Mouse (Mus musculus) heart, postnatal 25 days (tissue): ENCODE data around the gene Adamts10. TPM values are rescaled to one million over a fixed set of nuclear protein-coding genes. Genes with fewer than 3 reads are reported as not detected.
A peak's percentile ranks its signal among the peaks of the same experiment; 100 is the strongest.

ENCODE experiments used
- DNase-seq: peaks from one replicate; pipeline ENCODE4 v3.0.0; 2022; ENCODE audit warnings: low spot score
- intact Hi-C: fragments of 180-260 bp; cut with DNase I; formaldehyde crosslinking; loops from one replicate; pipeline ENCODE4 v1.15.1; 2025
- total RNA-seq, 2 experiments: library from RNA; stranded (reverse); gene quantifications; 2 replicates each; pipeline ENCODE4 v1.2.3; 2021

The Adamts10 gene
- 10 to 100 TPM; 20.1 to 21.7 TPM for total RNA-seq

DNA sequence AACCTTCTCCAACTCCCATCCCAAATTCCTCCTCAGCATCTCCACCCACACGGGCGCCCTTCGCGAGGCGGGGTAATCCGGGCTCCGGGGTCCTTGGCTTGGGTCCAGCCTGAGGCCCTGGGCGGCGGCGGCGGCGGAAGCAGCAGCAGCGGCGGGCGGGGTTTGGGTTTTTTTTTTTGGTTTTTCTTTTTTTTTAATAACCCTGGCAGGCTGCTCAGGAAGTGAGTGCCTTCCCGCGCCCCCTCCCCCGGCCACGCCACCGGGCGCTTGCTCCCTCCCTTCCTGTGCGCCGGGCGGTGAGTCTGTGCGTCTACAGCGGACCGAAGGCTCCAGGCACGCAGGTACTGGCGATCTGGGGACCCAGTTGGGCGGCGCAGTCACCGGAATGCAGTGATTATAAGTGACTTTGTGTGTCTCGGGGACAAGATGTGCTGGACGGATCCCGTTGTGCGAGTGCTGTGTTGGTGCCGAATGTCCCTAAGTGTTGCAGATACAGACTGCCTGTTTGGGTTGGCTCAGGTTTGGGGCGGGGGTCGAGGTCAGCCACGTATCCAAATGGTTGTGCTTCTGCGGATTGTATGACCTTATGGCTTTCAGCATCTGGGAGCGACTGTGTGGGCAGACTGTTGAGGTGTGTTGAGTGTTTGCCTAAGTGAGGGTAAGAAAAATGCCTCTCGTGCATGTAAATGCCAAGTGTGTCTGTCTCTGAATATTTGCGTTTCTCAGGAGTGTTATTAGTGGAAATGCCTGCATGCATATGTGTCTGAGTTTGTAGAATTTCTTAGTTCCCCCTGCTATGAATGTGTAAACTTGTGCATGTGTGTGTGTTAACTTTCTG is at the start of gene Adamts10:
Gene Adamts10 (plus strand): TSS at position 287 of the 838 bp plus-strand sequence.
- intact Hi-C loops, result no loop called here
- peak; percentile 75 for DNase-seq

DNA sequence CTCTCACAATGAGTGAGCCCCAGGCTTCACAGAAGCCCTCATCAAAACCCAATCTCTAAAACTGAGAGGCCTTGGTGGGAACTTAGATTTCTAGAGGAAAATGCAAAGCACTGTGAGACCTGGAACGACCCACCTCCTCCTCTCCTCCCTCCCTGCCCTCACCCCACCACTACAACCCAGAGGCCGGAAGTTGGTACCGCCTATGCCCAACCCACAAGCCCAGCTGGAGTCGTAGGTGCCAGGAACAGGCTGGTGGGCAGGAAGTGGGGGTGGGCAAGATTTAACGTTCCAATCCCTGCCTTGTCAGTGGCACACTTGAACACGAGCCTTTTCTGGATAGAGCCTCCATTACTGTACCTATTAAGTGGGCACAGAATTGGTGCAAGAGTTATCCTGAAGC is 40.0 kb upstream of the Adamts10 start:
- intact Hi-C loops, result no loop called here
- DNase-seq, result no peak

DNA sequence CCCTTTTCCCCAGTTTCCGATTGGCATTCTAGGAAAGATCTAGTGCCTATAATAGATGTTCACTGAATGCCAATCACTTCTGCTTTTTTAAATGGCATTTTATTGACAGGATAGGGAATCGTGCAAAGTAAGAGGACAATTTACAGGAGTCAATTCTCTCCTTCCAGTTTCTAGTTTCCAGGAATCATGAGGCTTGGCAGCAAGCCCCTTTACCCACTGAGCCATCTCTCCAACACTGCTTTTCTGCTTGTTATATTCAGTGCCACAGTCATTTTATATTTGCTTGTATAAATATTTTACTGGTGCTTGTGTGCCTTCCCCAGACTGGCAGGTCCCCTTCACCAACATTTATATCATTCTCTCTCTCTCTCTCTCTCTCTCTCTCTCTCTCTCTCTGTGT is 36.8 kb upstream of the Adamts10 start:
- DNase-seq, result no peak
- intact Hi-C loops, result no loop called here

DNA sequence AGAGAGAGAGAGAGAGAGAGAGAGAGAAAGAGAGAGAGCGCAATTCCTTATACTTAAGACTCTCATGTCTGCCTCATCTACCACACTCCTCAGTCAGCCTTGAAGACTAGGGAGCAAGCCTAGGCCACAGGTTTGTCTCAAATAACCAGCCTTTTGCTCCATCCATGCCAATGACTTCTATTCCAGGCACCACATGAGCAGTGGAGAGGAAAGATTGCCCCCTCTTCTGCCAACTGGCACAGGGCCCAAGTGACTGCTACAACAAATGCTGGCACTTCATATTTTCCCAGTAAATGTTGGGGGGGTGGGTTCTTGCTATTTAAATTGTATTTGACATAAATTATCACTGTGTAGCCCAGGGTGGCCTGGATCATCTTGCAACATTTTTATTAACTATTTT is 36.4 kb upstream of the Adamts10 start:
- DNase-seq, result no peak
- intact Hi-C loops, result no loop called here

DNA sequence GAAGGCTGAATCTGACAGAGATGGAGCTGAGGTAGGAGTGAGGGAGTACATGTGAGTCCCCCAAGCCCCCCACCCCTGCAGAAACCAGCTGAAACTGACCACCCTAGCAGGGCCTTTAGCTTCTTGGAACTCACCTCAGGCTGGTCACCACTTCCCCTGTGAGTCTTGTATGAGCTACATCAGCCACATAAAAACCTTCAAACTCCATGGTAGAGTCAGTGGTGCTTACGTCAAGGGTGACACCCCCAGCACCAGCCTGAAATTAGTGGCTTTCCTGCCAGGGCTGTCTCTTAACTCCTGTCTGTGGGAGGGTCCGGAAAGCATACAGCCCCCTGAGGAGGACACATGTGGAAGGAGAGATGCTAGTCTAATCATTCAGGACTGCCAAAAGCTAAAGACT is 32.6 kb upstream of the Adamts10 start:
- DNase-seq, result no peak
- intact Hi-C loops, result no loop called here

DNA sequence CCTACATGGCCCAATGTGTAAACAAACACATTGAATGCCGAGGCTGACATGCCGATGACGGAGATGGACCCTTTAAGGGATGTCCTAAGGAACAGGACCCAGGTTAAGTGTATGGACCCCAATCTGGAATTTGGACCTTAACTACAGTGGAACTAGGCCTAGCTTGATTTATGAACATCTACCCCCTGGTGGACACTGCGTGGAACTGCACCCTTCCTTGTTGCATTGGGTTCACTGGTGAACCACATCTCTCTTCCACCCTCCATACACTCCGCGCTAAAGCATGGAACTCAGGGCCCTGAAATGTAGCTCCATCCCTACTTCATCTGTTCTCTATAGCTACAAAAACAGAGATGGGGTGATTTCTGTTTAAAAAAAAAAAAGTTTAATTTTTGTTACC is 30.9 kb upstream of the Adamts10 start:
- intact Hi-C loops, result no loop called here
- no peak for DNase-seq

DNA sequence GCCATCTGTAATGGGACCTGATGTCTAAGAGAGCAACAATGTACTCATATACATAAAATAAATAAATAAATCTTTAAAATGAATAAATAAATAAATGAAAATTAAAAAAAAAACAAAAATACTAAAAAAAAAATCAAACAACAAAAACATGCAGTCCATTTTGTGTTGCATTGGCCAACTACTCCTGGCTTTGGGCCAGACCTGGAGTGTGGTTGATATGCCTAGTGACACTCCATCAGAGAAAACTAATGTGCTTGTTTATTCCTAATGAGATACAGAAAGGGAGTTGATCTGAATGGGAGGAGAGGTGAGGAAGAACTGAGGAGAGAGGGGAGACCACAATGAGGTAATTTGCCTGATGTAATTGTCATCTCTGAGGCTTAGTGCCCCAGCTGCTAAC is 29.4 kb upstream of the Adamts10 start:
- intact Hi-C loops, result no loop called here

DNA sequence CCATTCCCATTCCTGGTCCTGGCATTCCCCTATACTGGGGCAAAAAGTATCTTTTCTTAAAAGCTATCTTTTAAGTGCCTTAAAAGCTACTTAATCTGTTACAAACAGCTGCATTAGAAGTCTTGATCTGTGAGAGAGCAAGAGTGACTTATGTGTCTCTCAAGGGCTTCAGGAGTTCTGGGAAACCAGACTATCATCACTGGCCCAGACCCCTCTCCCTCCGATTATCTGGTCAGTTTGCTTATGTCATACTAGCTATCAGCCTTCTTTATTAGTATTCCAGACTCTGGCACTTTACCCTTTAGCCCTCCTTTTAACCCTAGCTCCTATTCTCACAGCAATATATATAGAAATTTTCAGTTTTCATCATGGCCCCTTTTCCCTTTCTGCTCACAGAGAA is 25.1 kb upstream of the Adamts10 start:
- intact Hi-C loops, result no loop called here
- DNase-seq, result no peak

More for the DNA sequence above, 29.4 kb upstream of the Adamts10 start:
- DNase-seq, result no peak

DNA sequence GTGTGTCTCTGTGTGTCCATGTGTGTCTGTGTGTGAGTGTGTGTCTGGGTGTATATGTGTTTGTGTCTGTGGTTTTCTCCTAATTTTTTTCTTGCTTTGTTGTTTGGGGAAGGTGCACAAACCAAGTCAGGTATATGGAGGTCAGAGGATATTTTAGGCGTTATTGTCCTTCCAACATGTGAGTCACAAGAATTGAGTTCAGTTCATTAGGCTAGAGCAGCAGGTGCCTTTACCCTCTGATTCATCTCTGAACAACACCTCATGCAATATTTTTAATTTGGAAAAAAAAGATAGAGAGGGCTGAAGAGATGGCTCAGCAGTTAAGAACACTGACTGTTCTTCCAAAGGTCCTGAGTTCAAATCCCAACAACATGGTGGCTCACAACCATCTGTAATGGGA is 15.6 kb upstream of the Adamts10 start:
- intact Hi-C loops, result no loop called here
- no peak for DNase-seq

DNA sequence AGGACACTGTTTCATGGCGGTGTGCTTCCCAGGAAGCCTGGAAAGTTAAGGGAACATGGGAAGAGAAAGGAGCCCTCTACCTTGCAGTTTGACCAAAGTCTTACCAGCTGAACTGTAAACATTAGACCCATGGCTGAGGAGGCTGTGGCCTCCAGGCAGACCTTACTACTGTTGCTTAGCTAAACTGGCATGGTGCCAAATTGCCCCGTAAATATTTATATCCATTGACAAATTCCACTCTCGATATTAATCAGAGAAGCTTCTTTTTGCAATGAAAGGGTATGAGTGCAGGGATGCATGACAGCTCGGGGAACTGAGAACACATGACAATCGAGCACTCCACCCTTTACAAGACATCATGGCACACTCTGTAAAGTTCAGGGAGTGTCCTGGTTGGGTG is 13.8 kb upstream of the Adamts10 start:
- intact Hi-C loops, result no loop called here
- DNase-seq, result no peak

DNA sequence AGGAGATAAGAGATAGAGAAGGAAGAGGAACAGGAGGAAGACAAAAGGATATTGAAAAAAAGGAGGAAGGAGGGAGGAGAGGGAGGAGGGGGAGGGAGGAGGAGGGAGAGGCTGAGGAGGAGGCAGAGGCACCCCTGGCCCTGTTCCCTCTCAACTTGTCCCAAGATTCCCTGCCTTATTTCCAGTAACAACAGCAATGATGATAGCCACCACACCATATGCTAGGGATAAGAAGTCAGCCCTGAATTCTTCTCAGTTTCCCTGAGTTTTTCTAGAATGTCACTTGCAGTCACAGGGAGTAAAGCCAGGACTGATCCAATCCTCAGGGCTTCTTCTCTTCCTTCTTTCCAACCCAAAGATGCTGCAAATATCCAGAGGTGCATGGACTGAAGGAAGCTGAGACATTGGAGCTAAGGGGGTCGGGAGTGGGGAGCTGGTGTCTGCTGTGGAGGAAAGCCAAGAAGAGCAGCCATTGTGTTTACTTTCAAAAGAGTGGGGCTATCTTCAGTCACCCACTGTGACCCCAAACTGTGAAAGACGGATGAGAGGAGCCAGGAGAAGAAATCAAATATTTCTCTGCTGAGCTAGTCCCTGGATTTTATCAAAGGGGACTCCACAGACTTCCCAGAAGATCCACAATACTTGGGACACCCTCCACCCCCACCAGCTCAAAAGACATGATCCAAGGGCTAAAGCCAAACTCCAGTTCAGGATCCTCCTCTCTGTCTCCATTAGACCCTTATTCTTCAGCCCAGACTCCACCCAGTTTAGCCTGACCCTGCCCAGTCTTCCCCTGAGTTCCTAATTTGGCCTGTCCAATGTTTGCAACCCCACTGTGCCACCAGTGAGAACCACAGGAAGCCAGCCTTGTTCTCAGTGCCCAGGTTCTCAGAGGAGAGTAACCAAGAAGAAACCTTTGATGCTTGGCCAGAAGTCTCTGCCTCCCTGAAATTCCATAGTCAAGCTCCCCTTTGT is 11.3 kb upstream of the Adamts10 start:
- peak; percentile 6 for DNase-seq

DNA sequence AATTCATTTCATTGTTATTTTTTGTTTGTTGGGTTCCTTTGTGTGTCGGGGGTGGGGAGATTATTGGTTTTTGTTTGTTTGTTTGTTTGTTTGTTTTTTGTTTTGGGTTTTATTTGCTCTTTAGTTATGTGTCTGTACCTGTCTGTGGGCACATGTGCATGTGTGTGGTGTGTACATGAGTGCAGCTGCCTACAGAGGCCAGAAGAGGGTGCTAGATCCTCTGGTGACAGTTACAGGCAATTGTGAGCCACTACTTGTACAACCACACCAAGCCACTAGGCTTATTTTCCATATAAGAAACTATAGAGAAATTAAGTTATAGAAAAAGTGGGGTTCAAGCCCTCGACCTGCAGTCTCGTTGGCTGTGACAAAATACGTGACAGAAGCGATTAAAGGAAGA is 10.1 kb upstream of the Adamts10 start:
- DNase-seq, result no peak
- intact Hi-C loops, result no loop called here

More for the DNA sequence above, 11.3 kb upstream of the Adamts10 start:
- intact Hi-C loops, result no loop called here

DNA sequence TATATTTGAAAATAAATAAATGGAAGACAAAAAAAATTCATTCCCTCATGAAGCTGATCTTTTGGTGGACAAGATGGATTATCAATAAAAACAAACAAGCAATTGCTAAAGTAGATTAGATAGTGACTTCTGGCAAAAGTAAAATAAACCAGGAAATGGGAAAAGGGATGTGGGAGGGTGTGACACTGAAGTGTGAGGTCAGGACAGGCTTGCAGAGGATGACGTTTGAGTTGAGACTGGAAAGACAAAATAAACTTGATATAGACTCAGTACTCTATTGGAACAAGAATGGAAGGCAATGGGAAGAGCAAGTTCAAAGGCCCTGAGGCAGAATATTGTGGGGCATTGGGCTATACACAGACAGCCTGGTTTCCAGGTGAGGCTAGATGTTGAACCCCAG is 3.6 kb upstream of the Adamts10 start:
- intact Hi-C loops, result no loop called here
- no peak for DNase-seq

DNA sequence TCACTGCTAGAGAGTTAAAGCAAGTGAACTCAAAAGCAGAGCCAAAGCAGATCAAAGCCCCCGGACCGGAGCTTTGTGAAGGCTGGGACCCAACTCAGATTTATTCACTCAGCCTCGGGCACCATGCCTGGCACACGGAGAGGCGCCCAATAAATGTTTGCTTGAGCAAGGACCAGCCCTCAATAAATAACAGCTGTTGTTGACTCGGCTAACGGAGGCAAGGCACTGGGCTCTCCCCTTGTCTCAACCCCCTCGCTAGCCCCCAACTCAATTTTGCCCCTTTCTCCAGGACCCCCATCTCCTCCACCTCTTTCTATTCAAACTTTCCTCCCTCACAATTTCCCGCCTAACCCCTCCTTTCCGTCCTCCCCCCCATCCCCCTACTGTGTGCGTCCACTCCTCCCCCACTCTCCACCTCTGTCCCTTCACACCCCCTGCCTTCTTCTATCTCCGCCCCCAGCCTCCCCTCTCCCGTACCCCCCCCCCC is 530 bp upstream of the Adamts10 start:
- no peak for DNase-seq
- intact Hi-C loops, result no loop called here

DNA sequence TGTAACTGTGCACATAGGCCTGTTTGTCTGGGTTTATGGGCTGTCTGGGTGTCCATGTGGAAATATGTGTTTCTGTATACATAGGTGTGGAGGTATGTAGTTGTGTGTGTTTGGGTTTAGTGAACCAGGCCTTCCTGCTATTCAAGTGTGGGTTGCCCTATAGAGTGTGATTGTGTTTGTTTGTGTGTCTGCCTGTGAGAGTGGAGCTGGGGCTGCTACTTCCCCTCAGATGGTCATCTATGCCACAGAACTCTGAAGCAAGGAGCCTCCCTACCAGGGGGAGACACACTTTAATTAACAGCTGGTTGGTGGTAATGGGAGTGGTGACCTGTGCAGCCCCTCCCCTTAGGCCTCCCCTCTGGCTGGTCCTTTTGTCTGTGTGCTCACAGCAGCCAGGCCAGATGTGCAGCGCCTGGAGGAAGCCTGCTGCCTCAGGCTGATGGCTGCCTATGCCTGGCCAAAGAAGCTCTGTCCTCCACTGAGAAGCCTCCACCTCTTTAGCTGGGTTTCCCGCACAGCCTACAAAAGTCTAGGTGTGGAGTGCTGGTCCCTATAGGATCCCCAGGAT is 886 bp downstream of the Adamts10 start:
- intact Hi-C loops, result no loop called here
- peak; percentile 41 for DNase-seq

DNA sequence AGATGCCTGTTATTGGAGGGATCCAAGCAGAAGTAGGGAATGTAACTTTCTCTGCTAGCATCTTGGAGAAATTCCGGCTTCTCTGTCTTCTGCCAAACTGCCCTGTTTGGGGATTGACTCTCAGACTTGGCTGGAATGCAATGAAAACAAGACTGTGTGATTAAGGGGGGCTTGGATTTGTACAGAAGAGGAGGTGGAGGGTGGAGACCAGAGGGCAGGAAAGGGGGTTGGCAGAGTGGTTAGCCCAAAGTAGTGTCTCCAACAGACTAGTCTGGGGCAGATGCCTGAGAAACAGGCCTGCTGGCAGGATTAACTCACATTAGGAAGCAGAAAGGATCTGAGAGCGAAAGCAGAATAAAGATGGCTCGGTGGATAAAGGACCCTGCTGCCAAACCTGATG is 2.5 kb downstream of the Adamts10 start:
- peak; percentile 64 for DNase-seq
- intact Hi-C loops, result no loop called here

DNA sequence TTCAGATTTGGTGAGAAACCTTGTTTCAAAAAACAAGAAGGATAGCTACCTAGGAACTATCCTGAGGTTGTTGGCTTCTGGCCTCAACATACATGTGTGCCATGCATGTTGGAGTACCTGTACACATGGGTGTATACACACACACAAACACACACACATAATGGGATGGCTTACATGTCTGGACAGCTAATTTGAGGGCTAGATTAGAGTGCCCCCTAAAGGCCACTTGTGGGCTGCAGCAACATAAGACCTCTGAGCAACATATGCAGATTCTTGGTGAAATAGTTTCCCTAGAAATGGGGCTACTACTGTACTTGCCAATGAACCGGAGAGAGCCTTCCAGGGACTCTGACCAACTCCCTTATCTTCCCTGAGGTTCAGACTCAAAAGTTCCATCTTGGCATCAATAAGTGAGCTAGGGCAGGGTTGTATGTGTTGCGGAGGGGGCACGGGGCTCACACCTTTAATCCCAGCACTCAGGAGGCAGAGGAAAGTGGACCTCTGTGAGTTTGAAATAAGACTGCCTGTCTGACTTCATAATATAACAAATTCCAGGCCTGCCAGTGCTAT is 15.2 kb downstream of the Adamts10 start:
- intact Hi-C loops, result loop anchor here (1.0 kb wide), 1 partner anchor 100 kb away; no protein-coding TSS in a partner anchor
- no peak for DNase-seq

DNA sequence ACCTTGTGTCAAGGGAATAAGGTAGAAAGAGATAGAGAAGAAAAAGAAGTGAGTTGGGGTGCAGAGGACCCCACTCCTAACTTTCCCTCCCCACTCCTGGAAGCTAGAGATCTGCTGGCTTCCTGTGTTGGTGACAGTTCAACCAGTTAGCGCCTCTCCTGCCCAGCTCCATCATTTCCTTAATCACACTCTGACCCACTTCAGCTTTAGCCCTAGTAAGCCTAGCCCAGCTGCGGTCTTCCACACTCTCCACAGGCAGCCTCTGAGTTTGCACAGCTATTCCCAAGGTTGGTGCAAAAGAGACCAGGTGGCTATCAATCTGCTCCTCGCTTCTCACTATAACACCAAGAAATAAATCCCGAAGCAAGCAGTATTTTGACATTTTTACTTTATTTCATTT is 15.9 kb downstream of the Adamts10 start:
- no peak for DNase-seq
- intact Hi-C loops, result loop anchor here (1.0 kb wide), 1 partner anchor 101 kb away; no protein-coding TSS in a partner anchor

DNA sequence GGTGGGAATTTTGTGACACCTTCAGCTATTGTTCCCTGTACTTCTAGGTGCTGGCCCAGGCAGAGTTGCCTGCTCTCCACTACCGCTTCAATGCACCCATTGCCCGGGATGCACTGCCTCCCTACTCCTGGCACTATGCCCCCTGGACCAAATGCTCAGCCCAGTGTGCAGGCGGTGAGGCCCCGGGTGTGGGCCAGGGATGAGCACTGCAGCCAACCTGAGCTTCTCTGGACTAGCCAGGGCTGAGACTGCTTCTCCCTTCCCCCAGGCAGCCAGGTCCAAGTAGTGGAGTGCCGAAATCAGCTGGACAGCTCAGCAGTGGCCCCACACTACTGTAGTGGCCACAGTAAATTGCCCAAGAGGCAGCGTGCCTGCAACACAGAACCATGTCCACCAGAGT is 25.2 kb downstream of the Adamts10 start:
- intact Hi-C loops, result no loop called here

DNA sequence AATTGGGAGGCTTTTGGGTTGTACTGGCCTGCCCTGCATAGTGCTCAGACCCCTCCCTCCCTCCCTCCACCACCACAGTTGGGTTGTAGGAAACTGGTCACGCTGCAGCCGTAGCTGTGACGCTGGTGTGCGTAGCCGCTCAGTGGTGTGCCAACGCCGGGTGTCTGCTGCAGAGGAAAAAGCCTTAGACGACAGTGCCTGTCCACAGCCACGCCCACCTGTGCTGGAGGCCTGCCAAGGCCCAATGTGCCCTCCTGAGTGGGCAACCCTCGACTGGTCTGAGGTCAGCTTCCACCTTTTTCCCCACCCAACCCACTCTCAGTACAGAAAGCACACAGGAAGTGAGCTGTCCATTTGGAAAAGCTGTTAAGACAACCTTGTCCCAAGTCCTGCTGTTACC is 26.4 kb downstream of the Adamts10 start:
- no peak for DNase-seq
- intact Hi-C loops, result loop anchor here (10.0 kb wide), 1 partner anchor 254 kb away; no protein-coding TSS in a partner anchor

More for the DNA sequence above, 25.2 kb downstream of the Adamts10 start:
- no peak for DNase-seq
